Mouse (Mus musculus): ENCODE measurements around the gene Farp2.
A peak's percentile ranks its signal among the peaks of the same experiment; 100 is the strongest.
"Not testable (repeated sequence)": the region's sequence is repeated elsewhere in the genome, so short reads cannot be mapped to it uniquely, and the experiment has no call there.

Farp2 gene

GRCm38 (mm10) chr1:93511585-93512350 lies at the start of gene Farp2:
Gene Farp2, plus strand, starts transcription at chr1:93512079.
- peak; percentile 36 for DNase-seq (ENCODE audit: extremely low read depth, low read depth, low spot score)

GRCm38 (mm10) chr1:93465066-93465465 lies 46.8 kb upstream of the Farp2 start:
- DNase-seq (ENCODE audit: extremely low read depth, low read depth, low spot score), result no peak

GRCm38 (mm10) chr1:93465746-93466145 lies 46.1 kb upstream of the Farp2 start:
- no peak for DNase-seq (ENCODE audit: extremely low read depth, low read depth, low spot score)

GRCm38 (mm10) chr1:93468626-93469025 lies 43.3 kb upstream of the Farp2 start:
- DNase-seq (ENCODE audit: extremely low read depth, low read depth, low spot score), result no peak

GRCm38 (mm10) chr1:93475694-93476093 lies 36.2 kb upstream of the Farp2 start:
- no peak for DNase-seq (ENCODE audit: extremely low read depth, low read depth, low spot score)

GRCm38 (mm10) chr1:93477758-93478585 lies 33.9 kb upstream of the Farp2 start:
- DNase-seq (ENCODE audit: extremely low read depth, low read depth, low spot score), result peak; percentile 73

- peak; percentile 75 for DNase-seq (ENCODE audit: extremely low read depth, low read depth, low spot score)
Measured at GRCm38 (mm10) chr1:93478586-93479475, 33.0 kb upstream of the Farp2 start, which contains the start of gene Hdlbp. Gene Hdlbp, minus strand, starts transcription at chr1:93478815.

- no peak for DNase-seq (ENCODE audit: extremely low read depth, low read depth, low spot score)
Measured at GRCm38 (mm10) chr1:93479476-93480083, 32.3 kb upstream of the Farp2 start.

- not testable (repeated sequence) for DNase-seq (ENCODE audit: extremely low read depth, low read depth, low spot score)
Measured at GRCm38 (mm10) chr1:93486302-93486701, 25.6 kb upstream of the Farp2 start.

GRCm38 (mm10) chr1:93495312-93495711 lies 16.6 kb upstream of the Farp2 start:
- DNase-seq (ENCODE audit: extremely low read depth, low read depth, low spot score), result no peak

GRCm38 (mm10) chr1:93506944-93507676 lies 4.8 kb upstream of the Farp2 start:
- DNase-seq (ENCODE audit: extremely low read depth, low read depth, low spot score), result no peak

- not testable (repeated sequence) for DNase-seq (ENCODE audit: extremely low read depth, low read depth, low spot score)
Measured at GRCm38 (mm10) chr1:93508576-93508975, 3.3 kb upstream of the Farp2 start.

- no peak for DNase-seq (ENCODE audit: extremely low read depth, low read depth, low spot score)
Measured at GRCm38 (mm10) chr1:93512351-93512690, 442 bp downstream of the Farp2 start.

- no peak for DNase-seq (ENCODE audit: extremely low read depth, low read depth, low spot score)
Measured at GRCm38 (mm10) chr1:93513221-93513620, 1.3 kb downstream of the Farp2 start.

- DNase-seq (ENCODE audit: extremely low read depth, low read depth, low spot score), result no peak
Measured at GRCm38 (mm10) chr1:93521491-93521890, 9.6 kb downstream of the Farp2 start.

GRCm38 (mm10) chr1:93522325-93522724 lies 10.4 kb downstream of the Farp2 start:
- DNase-seq (ENCODE audit: extremely low read depth, low read depth, low spot score), result no peak

- no peak for DNase-seq (ENCODE audit: extremely low read depth, low read depth, low spot score)
Measured at GRCm38 (mm10) chr1:93529801-93530200, 17.9 kb downstream of the Farp2 start.

- no peak for DNase-seq (ENCODE audit: extremely low read depth, low read depth, low spot score)
Measured at GRCm38 (mm10) chr1:93537227-93537626, 25.3 kb downstream of the Farp2 start.

GRCm38 (mm10) chr1:93543196-93543595 lies 31.3 kb downstream of the Farp2 start:
- DNase-seq (ENCODE audit: extremely low read depth, low read depth, low spot score), result no peak

GRCm38 (mm10) chr1:93547286-93547685 lies 35.4 kb downstream of the Farp2 start:
- DNase-seq (ENCODE audit: extremely low read depth, low read depth, low spot score), result no peak

Measured in fat pad, adult 2 months (tissue).